Mouse (Mus musculus): Measurements from ENCODE around the gene Zbtb22. TPM values are rescaled to one million over a fixed set of nuclear protein-coding genes. Genes with fewer than 3 reads are reported as not detected.
"Not testable (repeated sequence)": the region's sequence is repeated elsewhere in the genome, so short reads cannot be mapped to it uniquely, and the experiment has no call there.

Gene Zbtb22
- 10 to 100 TPM; 33.2 to 36.8 TPM for total RNA-seq (2021)

GRCm38 (mm10) chr17:33915671-33916250, at the start of gene Zbtb22, which contains the start of gene Tapbp:
Gene Zbtb22 (plus strand): TSS chr17:33915904.
Gene Tapbp (plus strand): TSS chr17:33915899.
- intact Hi-C loops (cut with DNase I), result no loop called here
- DNase-seq, result peak; percentile 99

GRCm38 (mm10) chr17:33873537-33873936, 42.2 kb upstream of the Zbtb22 start, which contains the start of gene Gm7029:
Gene Gm7029 (plus strand): TSS chr17:33873837.
- intact Hi-C loops (cut with DNase I); DNase-seq: not testable (repeated sequence)

GRCm38 (mm10) chr17:33874411-33874810, 41.3 kb upstream of the Zbtb22 start:
- intact Hi-C loops (cut with DNase I), result no loop called here
- peak; percentile 6 for DNase-seq

GRCm38 (mm10) chr17:33875797-33876196, 39.9 kb upstream of the Zbtb22 start:
- intact Hi-C loops (cut with DNase I); DNase-seq: not testable (repeated sequence)

- intact Hi-C loops (cut with DNase I); DNase-seq: not testable (repeated sequence)
Measured at GRCm38 (mm10) chr17:33884320-33884719, 31.4 kb upstream of the Zbtb22 start.

GRCm38 (mm10) chr17:33887802-33888201, 27.9 kb upstream of the Zbtb22 start:
- DNase-seq; intact Hi-C loops (cut with DNase I): not testable (repeated sequence)

- DNase-seq; intact Hi-C loops (cut with DNase I): not testable (repeated sequence)
Measured at GRCm38 (mm10) chr17:33888230-33888629, 27.5 kb upstream of the Zbtb22 start.

- intact Hi-C loops (cut with DNase I), result not testable (repeated sequence)
Measured at GRCm38 (mm10) chr17:33889941-33890532, 25.7 kb upstream of the Zbtb22 start.

GRCm38 (mm10) chr17:33890533-33891059, 25.1 kb upstream of the Zbtb22 start, which contains the start of gene Kifc1:
Gene Kifc1 (minus strand): TSS chr17:33890661.
- intact Hi-C loops (cut with DNase I), result no loop called here
- peak; percentile 100 for DNase-seq

More at GRCm38 (mm10) chr17:33889941-33890532, 25.7 kb upstream of the Zbtb22 start:
- not testable (repeated sequence) for DNase-seq

- no peak for DNase-seq
- intact Hi-C loops (cut with DNase I), result no loop called here
Measured at GRCm38 (mm10) chr17:33891357-33891756, 24.3 kb upstream of the Zbtb22 start.

- intact Hi-C loops (cut with DNase I); DNase-seq: not testable (repeated sequence)
Measured at GRCm38 (mm10) chr17:33891892-33892291, 23.8 kb upstream of the Zbtb22 start.

- intact Hi-C loops (cut with DNase I), result no loop called here
- DNase-seq, result no peak
Measured at GRCm38 (mm10) chr17:33892429-33892828, 23.3 kb upstream of the Zbtb22 start.

GRCm38 (mm10) chr17:33893011-33893410, 22.7 kb upstream of the Zbtb22 start:
- intact Hi-C loops (cut with DNase I); DNase-seq: not testable (repeated sequence)

GRCm38 (mm10) chr17:33897114-33897794, 18.4 kb upstream of the Zbtb22 start:
- intact Hi-C loops (cut with DNase I), result no loop called here

GRCm38 (mm10) chr17:33898193-33898592, 17.5 kb upstream of the Zbtb22 start:
- DNase-seq; intact Hi-C loops (cut with DNase I): not testable (repeated sequence)

More at GRCm38 (mm10) chr17:33897114-33897794, 18.4 kb upstream of the Zbtb22 start:
- DNase-seq, result no peak

- DNase-seq, result no peak
- intact Hi-C loops (cut with DNase I), result no loop called here
Measured at GRCm38 (mm10) chr17:33899642-33900041, 16.1 kb upstream of the Zbtb22 start.

GRCm38 (mm10) chr17:33900281-33900988, 15.3 kb upstream of the Zbtb22 start:
- no peak for DNase-seq
- intact Hi-C loops (cut with DNase I), result no loop called here

- intact Hi-C loops (cut with DNase I), result no loop called here
- no peak for DNase-seq
Measured at GRCm38 (mm10) chr17:33900989-33901314, 14.8 kb upstream of the Zbtb22 start.

- intact Hi-C loops (cut with DNase I), result no loop called here
Measured at GRCm38 (mm10) chr17:33901653-33902052, 14.1 kb upstream of the Zbtb22 start.

GRCm38 (mm10) chr17:33902079-33902478, 13.6 kb upstream of the Zbtb22 start:
- intact Hi-C loops (cut with DNase I), result no loop called here
- DNase-seq, result no peak

More at GRCm38 (mm10) chr17:33901653-33902052, 14.1 kb upstream of the Zbtb22 start:
- no peak for DNase-seq

- intact Hi-C loops (cut with DNase I), result no loop called here
- DNase-seq, result no peak
Measured at GRCm38 (mm10) chr17:33902491-33902890, 13.2 kb upstream of the Zbtb22 start.
